Mouse (Mus musculus): Measurements from ENCODE around the gene Kcna2. TPM values are rescaled to one million over a fixed set of nuclear protein-coding genes. Genes with fewer than 3 reads are reported as not detected.
A peak's percentile ranks its signal among the peaks of the same experiment; 100 is the strongest.

Gene Kcna2
- polyA plus RNA-seq (2014; fragmentation: Nextera tagmentation; extraction: Ambion mirVana) = 0.06 and 0.13 TPM in 2 replicates

- Histone ChIP-seq H3K27me3 (ENCODE audit: control insufficient read depth, insufficient read depth, low read length) (peaks cover 68% of the 10 kb centered on the region), H3K9me3 (replicated peaks; ENCODE audit: control insufficient read depth, low read length) (no peaks in the 10 kb centered on the region), H3K4me1 (ENCODE audit: control insufficient read depth, insufficient read depth, low read length) (0 out of 2 replicates have a peak, but pooled peaks cover 3% of the 10 kb centered on the region), H3K27ac (ENCODE audit: low read depth, low read length) (no peak within 1 kb of the TSS), H3K4me2 (peak within 1 kb of the TSS; percentile 81), H3K4me3 (ENCODE audit: low read depth, low read length) (peak within 1 kb of the TSS; percentile 50), H3K9ac (ENCODE audit: low read depth, low read length) (no peak within 1 kb of the TSS), H3K36me3 (ENCODE audit: control insufficient read depth, insufficient read depth, low read length) (no peaks in the 10 kb centered on the region)
- ATAC-seq (replicated peaks; ENCODE audit: insufficient number of reproducible peaks, low FRiP score, low TSS enrichment) = no peak
- WGBS (ENCODE audit: insufficient replicate concordance) = 4% methylated on average over 16 of the region's 16 CpGs
Observed at GRCm38 (mm10) chr3:107100811-107101455, at the start of gene Kcna2. TSS of gene Kcna2 (plus strand) at chr3:107101146.

DNA sequence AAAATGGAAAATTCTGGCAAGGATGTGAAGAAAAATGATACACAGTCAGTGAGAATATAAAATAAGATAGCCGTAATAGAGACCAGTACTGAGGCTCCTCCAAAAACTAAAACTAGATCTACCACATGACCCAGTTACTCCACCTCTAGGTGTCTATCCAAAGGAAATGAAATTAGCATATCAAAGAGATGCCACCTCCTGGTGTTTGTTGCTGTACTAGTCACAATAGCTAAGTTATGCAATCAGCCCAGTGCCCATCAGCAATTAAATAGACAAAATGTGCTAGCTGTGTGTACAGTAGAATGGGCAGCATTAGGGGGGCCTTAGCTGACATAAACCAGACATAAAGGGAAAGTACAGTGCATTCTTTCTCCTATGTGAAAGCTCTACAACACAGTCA, 39.5 kb upstream of the Kcna2 start:
- no peaks in the 10 kb centered on the region for H3K4me1 ChIP-seq (ENCODE audit: control insufficient read depth, insufficient read depth, low read length)
- H3K4me2 ChIP-seq = no peak overlapping the region
- no peaks in the 10 kb centered on the region for H3K27me3 ChIP-seq (ENCODE audit: control insufficient read depth, insufficient read depth, low read length)
- no peaks in the 10 kb centered on the region for H3K36me3 ChIP-seq (ENCODE audit: control insufficient read depth, insufficient read depth, low read length)
- H3K9me3 ChIP-seq (replicated peaks; ENCODE audit: control insufficient read depth, low read length) = no peaks in the 10 kb centered on the region
- no peak for ATAC-seq (replicated peaks; ENCODE audit: insufficient number of reproducible peaks, low FRiP score, low TSS enrichment)
- H3K27ac ChIP-seq (ENCODE audit: low read depth, low read length) = no peak overlapping the region
- no peak overlapping the region for H3K4me3 ChIP-seq (ENCODE audit: low read depth, low read length)
- 83% methylated on average over 1 of the region's 1 CpGs for WGBS (ENCODE audit: insufficient replicate concordance)
- H3K9ac ChIP-seq (ENCODE audit: low read depth, low read length) = no peak overlapping the region

GRCm38 (mm10) chr3:107062771-107063170, 38.2 kb upstream of the Kcna2 start:
- Histone ChIP-seq H3K9me3 (replicated peaks; ENCODE audit: control insufficient read depth, low read length) (no peaks in the 10 kb centered on the region), H3K4me1 (ENCODE audit: control insufficient read depth, insufficient read depth, low read length) (no peaks in the 10 kb centered on the region), H3K27ac (ENCODE audit: low read depth, low read length) (no peak overlapping the region), H3K36me3 (ENCODE audit: control insufficient read depth, insufficient read depth, low read length) (no peaks in the 10 kb centered on the region), H3K27me3 (ENCODE audit: control insufficient read depth, insufficient read depth, low read length) (no peaks in the 10 kb centered on the region), H3K9ac (ENCODE audit: low read depth, low read length) (no peak overlapping the region), H3K4me2 (no peak overlapping the region), H3K4me3 (ENCODE audit: low read depth, low read length) (no peak overlapping the region)
- WGBS (ENCODE audit: insufficient replicate concordance) = 38% methylated on average over 1 of the region's 1 CpGs
- no peak for ATAC-seq (replicated peaks; ENCODE audit: insufficient number of reproducible peaks, low FRiP score, low TSS enrichment)

GRCm38 (mm10) chr3:107065510-107066095, 35.3 kb upstream of the Kcna2 start:
- ATAC-seq (replicated peaks; ENCODE audit: insufficient number of reproducible peaks, low FRiP score, low TSS enrichment) = no peak
- Histone ChIP-seq H3K9ac (ENCODE audit: low read depth, low read length) (no peak overlapping the region), H3K36me3 (ENCODE audit: control insufficient read depth, insufficient read depth, low read length) (no peaks in the 10 kb centered on the region), H3K9me3 (replicated peaks; ENCODE audit: control insufficient read depth, low read length) (no peaks in the 10 kb centered on the region), H3K4me1 (ENCODE audit: control insufficient read depth, insufficient read depth, low read length) (no peaks in the 10 kb centered on the region), H3K27me3 (ENCODE audit: control insufficient read depth, insufficient read depth, low read length) (no peaks in the 10 kb centered on the region), H3K27ac (ENCODE audit: low read depth, low read length) (no peak overlapping the region), H3K4me2 (no peak overlapping the region), H3K4me3 (ENCODE audit: low read depth, low read length) (no peak overlapping the region)
- WGBS (ENCODE audit: insufficient replicate concordance) = 76% methylated on average over 6 of the region's 6 CpGs

DNA sequence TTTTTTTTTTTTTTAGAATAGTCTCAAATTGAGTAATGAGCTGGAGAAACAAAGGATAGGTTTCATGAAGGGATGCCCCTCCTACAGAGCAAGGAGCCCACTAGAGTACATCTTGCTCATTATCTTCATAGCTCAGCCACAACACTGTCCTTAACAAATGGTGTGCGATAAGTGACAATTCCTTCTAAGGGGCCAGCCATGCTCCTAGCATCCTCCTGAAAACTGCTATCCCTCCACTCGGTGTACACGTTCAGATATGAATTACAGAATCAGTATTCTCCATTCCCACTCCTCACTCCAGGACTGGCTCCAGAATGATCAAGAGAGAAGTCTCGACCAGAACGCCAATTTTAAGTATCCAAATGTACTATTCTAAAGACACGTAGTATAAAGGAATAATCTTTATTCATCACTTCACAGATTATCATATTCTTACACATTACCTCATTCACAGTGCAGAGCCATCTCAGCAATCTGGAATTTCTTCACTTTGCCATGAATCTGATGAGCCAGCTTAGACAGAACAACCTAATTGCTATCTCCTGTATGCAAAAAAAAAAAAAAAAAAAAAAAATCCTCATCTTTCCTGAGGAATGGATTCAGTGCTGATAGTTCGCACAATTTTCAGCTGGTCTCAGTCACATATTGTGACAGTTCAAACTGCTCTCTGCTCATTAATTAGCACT, 34.6 kb upstream of the Kcna2 start:
- Histone ChIP-seq H3K27ac (ENCODE audit: low read depth, low read length) (no peak overlapping the region), H3K9ac (ENCODE audit: low read depth, low read length) (no peak overlapping the region), H3K9me3 (replicated peaks; ENCODE audit: control insufficient read depth, low read length) (no peaks in the 10 kb centered on the region), H3K36me3 (ENCODE audit: control insufficient read depth, insufficient read depth, low read length) (no peaks in the 10 kb centered on the region), H3K4me1 (ENCODE audit: control insufficient read depth, insufficient read depth, low read length) (no peaks in the 10 kb centered on the region), H3K4me3 (ENCODE audit: low read depth, low read length) (no peak overlapping the region), H3K27me3 (ENCODE audit: control insufficient read depth, insufficient read depth, low read length) (no peaks in the 10 kb centered on the region), H3K4me2 (no peak overlapping the region)
- 71% methylated on average over 7 of the region's 7 CpGs for WGBS (ENCODE audit: insufficient replicate concordance)
- no peak for ATAC-seq (replicated peaks; ENCODE audit: insufficient number of reproducible peaks, low FRiP score, low TSS enrichment)

DNA sequence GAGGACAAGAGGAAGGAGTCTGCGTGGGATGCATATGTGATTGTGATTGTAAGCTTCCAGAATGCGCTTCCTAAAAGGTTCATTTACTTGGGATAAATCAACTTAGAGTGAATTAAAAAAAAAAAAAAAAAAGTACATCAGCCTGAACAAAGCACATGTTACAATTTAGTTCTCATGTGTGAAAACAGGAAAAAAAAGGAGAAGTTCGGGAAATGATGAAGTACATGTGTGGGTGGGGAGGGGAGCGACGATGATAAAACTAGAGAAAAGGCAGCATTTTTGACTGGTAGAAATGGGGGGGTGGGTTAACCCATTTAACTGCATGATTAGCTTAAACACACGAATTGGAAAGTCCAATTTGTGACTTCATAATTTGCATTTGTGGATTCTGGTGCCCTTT, 33.7 kb upstream of the Kcna2 start:
- Histone ChIP-seq H3K36me3 (ENCODE audit: control insufficient read depth, insufficient read depth, low read length) (no peaks in the 10 kb centered on the region), H3K9ac (ENCODE audit: low read depth, low read length) (no peak overlapping the region), H3K9me3 (replicated peaks; ENCODE audit: control insufficient read depth, low read length) (no peaks in the 10 kb centered on the region), H3K4me1 (ENCODE audit: control insufficient read depth, insufficient read depth, low read length) (no peaks in the 10 kb centered on the region), H3K4me2 (no peak overlapping the region), H3K27ac (ENCODE audit: low read depth, low read length) (no peak overlapping the region), H3K27me3 (ENCODE audit: control insufficient read depth, insufficient read depth, low read length) (no peaks in the 10 kb centered on the region), H3K4me3 (ENCODE audit: low read depth, low read length) (no peak overlapping the region)
- WGBS (ENCODE audit: insufficient replicate concordance) = 67% methylated on average over 6 of the region's 6 CpGs
- ATAC-seq (replicated peaks; ENCODE audit: insufficient number of reproducible peaks, low FRiP score, low TSS enrichment) = no peak

GRCm38 (mm10) chr3:107073863-107074262, 27.1 kb upstream of the Kcna2 start:
- H3K36me3 ChIP-seq (ENCODE audit: control insufficient read depth, insufficient read depth, low read length) = no peaks in the 10 kb centered on the region
- no peak overlapping the region for H3K27ac ChIP-seq (ENCODE audit: low read depth, low read length)
- no peak for ATAC-seq (replicated peaks; ENCODE audit: insufficient number of reproducible peaks, low FRiP score, low TSS enrichment)
- H3K9me3 ChIP-seq (replicated peaks; ENCODE audit: control insufficient read depth, low read length) = no peaks in the 10 kb centered on the region
- H3K4me2 ChIP-seq = no peak overlapping the region
- no peaks in the 10 kb centered on the region for H3K4me1 ChIP-seq (ENCODE audit: control insufficient read depth, insufficient read depth, low read length)
- WGBS (ENCODE audit: insufficient replicate concordance) = 51% methylated on average over 2 of the region's 2 CpGs
- no peaks in the 10 kb centered on the region for H3K27me3 ChIP-seq (ENCODE audit: control insufficient read depth, insufficient read depth, low read length)
- H3K9ac ChIP-seq (ENCODE audit: low read depth, low read length) = no peak overlapping the region
- H3K4me3 ChIP-seq (ENCODE audit: low read depth, low read length) = no peak overlapping the region

- Histone ChIP-seq H3K36me3 (ENCODE audit: control insufficient read depth, insufficient read depth, low read length) (no peaks in the 10 kb centered on the region), H3K9ac (ENCODE audit: low read depth, low read length) (no peak overlapping the region), H3K4me3 (ENCODE audit: low read depth, low read length) (no peak overlapping the region), H3K27ac (ENCODE audit: low read depth, low read length) (no peak overlapping the region), H3K4me1 (ENCODE audit: control insufficient read depth, insufficient read depth, low read length) (no peaks in the 10 kb centered on the region), H3K27me3 (ENCODE audit: control insufficient read depth, insufficient read depth, low read length) (no peaks in the 10 kb centered on the region), H3K9me3 (replicated peaks; ENCODE audit: control insufficient read depth, low read length) (no peaks in the 10 kb centered on the region), H3K4me2 (no peak overlapping the region)
- ATAC-seq (replicated peaks; ENCODE audit: insufficient number of reproducible peaks, low FRiP score, low TSS enrichment) = no peak
- WGBS (ENCODE audit: insufficient replicate concordance) = 78% methylated on average over 1 of the region's 1 CpGs
Observed at GRCm38 (mm10) chr3:107075705-107076104, 25.2 kb upstream of the Kcna2 start.
